Mouse (Mus musculus) forebrain, embryonic 13.5 days (tissue): ENCODE measurements around the gene Grhpr. TPM values are rescaled to one million over a fixed set of nuclear protein-coding genes. Genes with fewer than 3 reads are reported as not detected.

Source experiments
- ATAC-seq: fragments of 200-750 bp; cut with Nextera tagmentation; 2 replicates; pipeline ENCODE4 v1.8.0; 2017
- H3K27ac ChIP-seq: fragments of 300-500 bp; sonication (generic); 2 replicates; pipeline ENCODE4 v1.5.1; 2015; ENCODE audit warnings: inconsistent platforms, mild to moderate bottlenecking, moderate library complexity
- H3K27me3 ChIP-seq: fragments of 300-500 bp; sonication (generic); 2 replicates; pipeline ENCODE4 v1.6.1; 2015; ENCODE audit warnings: mild to moderate bottlenecking, inconsistent platforms
- H3K36me3 ChIP-seq: fragments of 300-500 bp; sonication (generic); 2 replicates; pipeline ENCODE4 v1.6.1; 2015; ENCODE audit warnings: mild to moderate bottlenecking, inconsistent platforms; ENCODE audit not compliant: poor library complexity, severe bottlenecking
- H3K4me1 ChIP-seq: fragments of 300-500 bp; sonication (generic); 2 replicates; pipeline ENCODE4 v1.6.1; 2015; ENCODE audit warnings: inconsistent platforms
- H3K4me2 ChIP-seq: fragments of 300-500 bp; sonication (generic); 2 replicates; pipeline ENCODE4 v1.6.1; 2015; ENCODE audit warnings: inconsistent platforms, mild to moderate bottlenecking, moderate library complexity
- H3K4me3 ChIP-seq: fragments of 300-500 bp; sonication (generic); 2 replicates; pipeline ENCODE4 v1.5.1; 2015; ENCODE audit warnings: mild to moderate bottlenecking, inconsistent platforms
- H3K9ac ChIP-seq: fragments of 300-500 bp; sonication (generic); 2 replicates; pipeline ENCODE4 v1.6.1; 2015; ENCODE audit warnings: mild to moderate bottlenecking, inconsistent platforms
- H3K9me3 ChIP-seq: fragments of 300-500 bp; sonication (generic); replicated peaks from 2 replicates; pipeline ENCODE4 v1.6.1; 2016; ENCODE audit warnings: inconsistent platforms
- WGBS: fragments of 180-500 bp; shearing (Covaris S2); methylation state at CpG from one replicate; pipeline ENCODE4 v1.1.7; 2015; 5-methylcytosine and 5-hydroxymethylcytosine counted together
- polyA plus RNA-seq: library from polyadenylated mRNA; unstranded; fragments of >200 nt; fragmentation: Nextera tagmentation; extraction: Ambion mirVana; gene quantifications from 2 replicates; pipeline ENCODE4 v1.2.1, GENCODE M21; 2015

The Grhpr gene
- polyA plus RNA-seq, 1 experiment from 2014 or later, result 22.5 TPM

GRCm38 (mm10) chr4:45000001-45000400, 18.8 kb downstream of the Grhpr start:
- no peak for ATAC-seq
- Histone ChIP-seq H3K4me2 (no peak overlapping the region), H3K9ac (no peak overlapping the region), H3K27me3 (no peaks in the 10 kb centered on the region), H3K27ac (no peak overlapping the region), H3K4me1 (peaks cover 8% of the 10 kb centered on the region; the same call in 1 of the 2 replicates), H3K4me3 (no peak overlapping the region), H3K36me3 (peaks cover 12% of the 10 kb centered on the region), H3K9me3 (no peaks in the 10 kb centered on the region)
- WGBS, result 93% methylated on average over 6 of the region's 6 CpGs

- ATAC-seq, result no peak
- peaks cover 9% of the 10 kb centered on the region; the same call in 1 of the 2 replicates for H3K36me3 ChIP-seq
- 95% methylated on average over 3 of the region's 3 CpGs for WGBS
- H3K4me3 ChIP-seq, result no peak overlapping the region
- H3K4me2 ChIP-seq, result no peak overlapping the region
- no peak overlapping the region for H3K9ac ChIP-seq
- no peaks in the 10 kb centered on the region for H3K27me3 ChIP-seq
- H3K27ac ChIP-seq, result no peak overlapping the region
- H3K4me1 ChIP-seq, result peaks cover 10% of the 10 kb centered on the region
- H3K9me3 ChIP-seq, result no peaks in the 10 kb centered on the region
These were observed 24.3 kb downstream of the Grhpr start for GRCm38 (mm10) chr4:45005452-45005851.

GRCm38 (mm10) chr4:45010806-45011415, 29.7 kb downstream of the Grhpr start:
- Histone ChIP-seq H3K4me1 (peaks cover 24% of the 10 kb centered on the region), H3K9me3 (no peaks in the 10 kb centered on the region), H3K36me3 (no peaks in the 10 kb centered on the region), H3K4me3 (peak overlapping the region; percentile 82), H3K9ac (peak overlapping the region; percentile 93), H3K27ac (peak overlapping the region; percentile 95; the same call in 1 of the 2 replicates), H3K4me2 (peak overlapping the region; percentile 84), H3K27me3 (no peaks in the 10 kb centered on the region)
- 8% methylated on average over 11 of the region's 11 CpGs for WGBS
- ATAC-seq, result no peak

GRCm38 (mm10) chr4:45011581-45012104, 30.4 kb downstream of the Grhpr start:
- no peaks in the 10 kb centered on the region for H3K27me3 ChIP-seq
- H3K36me3 ChIP-seq, result no peaks in the 10 kb centered on the region
- peaks cover 24% of the 10 kb centered on the region for H3K4me1 ChIP-seq
- peak overlapping the region; percentile 95 for H3K27ac ChIP-seq
- WGBS, result 0% methylated on average over 31 of the region's 31 CpGs
- H3K9ac ChIP-seq, result peak overlapping the region; percentile 93
- peak overlapping the region; percentile 82 for H3K4me3 ChIP-seq
- peak; percentile 72 for ATAC-seq
- peak overlapping the region; percentile 84 for H3K4me2 ChIP-seq
- no peaks in the 10 kb centered on the region for H3K9me3 ChIP-seq

- WGBS, result under 1% methylated on average over 56 of the region's 63 CpGs
- no peaks in the 10 kb centered on the region for H3K9me3 ChIP-seq
- peak within 1 kb of the TSS; percentile 95 for H3K27ac ChIP-seq
These were observed 31.1 kb downstream of the Grhpr start, which contains the start of gene Zbtb5 for GRCm38 (mm10) chr4:45012105-45012975. Gene Zbtb5, minus strand, starts transcription at chr4:45012412.

GRCm38 (mm10) chr4:45013031-45013431, 31.8 kb downstream of the Grhpr start:
- Histone ChIP-seq H3K4me3 (peak overlapping the region; percentile 66), H3K27ac (peak overlapping the region; percentile 74; the same call in 1 of the 2 replicates), H3K9me3 (no peaks in the 10 kb centered on the region), H3K9ac (peak overlapping the region; percentile 76), H3K36me3 (no peaks in the 10 kb centered on the region), H3K4me2 (peak overlapping the region; percentile 84), H3K27me3 (no peaks in the 10 kb centered on the region), H3K4me1 (peaks cover 24% of the 10 kb centered on the region)
- WGBS, result 2% methylated on average over 13 of the region's 13 CpGs
- ATAC-seq, result no peak

More at GRCm38 (mm10) chr4:45012105-45012975, 31.1 kb downstream of the Grhpr start, which contains the start of gene Zbtb5:
- H3K4me1 ChIP-seq, result peaks cover 24% of the 10 kb centered on the region
- no peaks in the 10 kb centered on the region for H3K27me3 ChIP-seq
- H3K36me3 ChIP-seq, result no peaks in the 10 kb centered on the region
- ATAC-seq, result peak; percentile 98
- H3K4me3 ChIP-seq, result peak within 1 kb of the TSS; percentile 82
- peak within 1 kb of the TSS; percentile 93 for H3K9ac ChIP-seq
- peak within 1 kb of the TSS; percentile 84 for H3K4me2 ChIP-seq

- peaks cover 24% of the 10 kb centered on the region for H3K4me1 ChIP-seq
- no peak overlapping the region for H3K27ac ChIP-seq
- peak overlapping the region; percentile 66 for H3K4me3 ChIP-seq
- H3K9ac ChIP-seq, result peak overlapping the region; percentile 76
- H3K36me3 ChIP-seq, result no peaks in the 10 kb centered on the region
- H3K4me2 ChIP-seq, result peak overlapping the region; percentile 84
- H3K27me3 ChIP-seq, result no peaks in the 10 kb centered on the region
- 4% methylated on average over 2 of the region's 2 CpGs for WGBS
- no peak for ATAC-seq
- no peaks in the 10 kb centered on the region for H3K9me3 ChIP-seq
These were observed 32.3 kb downstream of the Grhpr start for GRCm38 (mm10) chr4:45013537-45013936.

GRCm38 (mm10) chr4:45015615-45016014, 34.4 kb downstream of the Grhpr start:
- no peaks in the 10 kb centered on the region for H3K9me3 ChIP-seq
- WGBS, result 11% methylated on average over 3 of the region's 3 CpGs
- no peaks in the 10 kb centered on the region for H3K27me3 ChIP-seq
- no peak for ATAC-seq
- H3K27ac ChIP-seq, result no peak overlapping the region
- no peaks in the 10 kb centered on the region for H3K36me3 ChIP-seq
- 0 out of 2 replicates have a peak overlapping the region, but pooled peaks have one; percentile 34 for H3K9ac ChIP-seq
- no peak overlapping the region for H3K4me3 ChIP-seq
- H3K4me1 ChIP-seq, result peaks cover 29% of the 10 kb centered on the region
- H3K4me2 ChIP-seq, result no peak overlapping the region

GRCm38 (mm10) chr4:45018452-45018980, 37.3 kb downstream of the Grhpr start, which contains the start of gene Polr1e:
Gene Polr1e, plus strand, starts transcription at chr4:45018583.
- peak within 1 kb of the TSS; percentile 79 for H3K4me3 ChIP-seq
- no peaks in the 10 kb centered on the region for H3K9me3 ChIP-seq
- H3K4me2 ChIP-seq, result peak within 1 kb of the TSS; percentile 95
- H3K27ac ChIP-seq, result no peak within 1 kb of the TSS; the same call in 1 of the 2 replicates
- no peaks in the 10 kb centered on the region for H3K27me3 ChIP-seq
- H3K9ac ChIP-seq, result peak within 1 kb of the TSS; percentile 76
- WGBS, result under 1% methylated on average over 28 of the region's 29 CpGs
- H3K36me3 ChIP-seq, result peaks cover 5% of the 10 kb centered on the region; the same call in 1 of the 2 replicates
- peaks cover 20% of the 10 kb centered on the region for H3K4me1 ChIP-seq
- peak; percentile 90 for ATAC-seq

GRCm38 (mm10) chr4:45019009-45019408, 37.8 kb downstream of the Grhpr start:
- Histone ChIP-seq H3K27me3 (no peaks in the 10 kb centered on the region), H3K27ac (no peak overlapping the region), H3K36me3 (peaks cover 8% of the 10 kb centered on the region), H3K9ac (peak overlapping the region; percentile 76), H3K4me1 (peaks cover 18% of the 10 kb centered on the region), H3K4me3 (peak overlapping the region; percentile 79), H3K4me2 (peak overlapping the region; percentile 95), H3K9me3 (no peaks in the 10 kb centered on the region)
- ATAC-seq, result peak; percentile 20
- WGBS, result 1% methylated on average over 14 of the region's 14 CpGs

- H3K27me3 ChIP-seq, result no peaks in the 10 kb centered on the region
- no peak overlapping the region for H3K27ac ChIP-seq
- WGBS, result 83% methylated on average over 4 of the region's 4 CpGs
- H3K9me3 ChIP-seq, result no peaks in the 10 kb centered on the region
- ATAC-seq, result no peak
- no peak overlapping the region for H3K4me2 ChIP-seq
- H3K4me1 ChIP-seq, result no peaks in the 10 kb centered on the region
- no peak overlapping the region for H3K4me3 ChIP-seq
- H3K9ac ChIP-seq, result no peak overlapping the region
- H3K36me3 ChIP-seq, result peaks cover 72% of the 10 kb centered on the region
These were observed 45.3 kb downstream of the Grhpr start for GRCm38 (mm10) chr4:45026459-45026858.
